Mouse (Mus musculus) WW6 (cell line): ENCODE results near the gene Clic1.

Experiments
- DNase-seq: peaks from one replicate; pipeline ENCODE4 v3.0.0-alpha.2; 2013; ENCODE audit warnings: low read depth, low spot score

Gene Clic1

DNA sequence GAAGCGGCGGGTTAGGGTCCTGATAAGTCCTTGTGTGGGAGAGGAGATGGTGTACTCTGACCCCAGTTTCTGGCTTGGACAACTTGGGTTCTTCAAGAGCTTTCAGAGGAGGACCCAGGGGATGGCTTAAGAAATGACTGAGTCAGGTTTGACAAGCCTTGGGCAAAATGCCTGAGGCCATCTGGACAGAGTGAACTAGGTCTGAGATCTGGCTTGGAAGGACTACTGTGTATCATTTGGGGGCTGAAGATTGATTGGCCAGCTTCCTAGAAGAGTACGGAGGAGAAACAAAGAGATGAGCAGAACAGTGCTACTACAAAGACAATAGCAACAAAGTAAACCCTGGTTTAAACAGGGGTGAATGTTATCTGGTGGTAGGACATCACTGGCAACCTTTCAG lies 13.7 kb downstream of the Clic1 start:
- no peak for DNase-seq

DNA sequence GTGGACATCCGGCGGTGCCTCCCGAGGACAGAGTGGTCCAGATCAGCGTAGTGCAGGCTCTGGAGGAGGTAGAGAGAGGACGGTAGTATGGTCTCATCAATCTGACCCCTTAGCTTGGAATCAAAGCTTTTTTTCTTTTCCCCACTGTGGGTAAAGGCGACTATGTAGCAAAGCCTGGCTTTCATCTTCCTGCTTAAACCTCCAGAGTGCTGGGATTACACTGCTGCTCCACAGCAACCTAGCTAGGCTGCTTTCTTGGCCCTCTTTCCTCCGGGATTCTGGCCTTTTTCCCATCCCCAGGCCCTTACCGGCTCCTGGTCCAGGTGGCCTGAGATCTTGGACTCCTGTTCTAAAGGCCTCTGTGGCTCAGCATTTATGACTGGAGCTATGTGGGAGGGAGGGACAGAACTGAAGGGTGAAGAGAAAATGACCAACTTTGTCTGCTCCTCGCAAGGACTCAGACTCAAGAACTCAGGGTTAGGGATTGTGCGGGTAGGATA lies 14.7 kb downstream of the Clic1 start:
- no peak for DNase-seq

DNA sequence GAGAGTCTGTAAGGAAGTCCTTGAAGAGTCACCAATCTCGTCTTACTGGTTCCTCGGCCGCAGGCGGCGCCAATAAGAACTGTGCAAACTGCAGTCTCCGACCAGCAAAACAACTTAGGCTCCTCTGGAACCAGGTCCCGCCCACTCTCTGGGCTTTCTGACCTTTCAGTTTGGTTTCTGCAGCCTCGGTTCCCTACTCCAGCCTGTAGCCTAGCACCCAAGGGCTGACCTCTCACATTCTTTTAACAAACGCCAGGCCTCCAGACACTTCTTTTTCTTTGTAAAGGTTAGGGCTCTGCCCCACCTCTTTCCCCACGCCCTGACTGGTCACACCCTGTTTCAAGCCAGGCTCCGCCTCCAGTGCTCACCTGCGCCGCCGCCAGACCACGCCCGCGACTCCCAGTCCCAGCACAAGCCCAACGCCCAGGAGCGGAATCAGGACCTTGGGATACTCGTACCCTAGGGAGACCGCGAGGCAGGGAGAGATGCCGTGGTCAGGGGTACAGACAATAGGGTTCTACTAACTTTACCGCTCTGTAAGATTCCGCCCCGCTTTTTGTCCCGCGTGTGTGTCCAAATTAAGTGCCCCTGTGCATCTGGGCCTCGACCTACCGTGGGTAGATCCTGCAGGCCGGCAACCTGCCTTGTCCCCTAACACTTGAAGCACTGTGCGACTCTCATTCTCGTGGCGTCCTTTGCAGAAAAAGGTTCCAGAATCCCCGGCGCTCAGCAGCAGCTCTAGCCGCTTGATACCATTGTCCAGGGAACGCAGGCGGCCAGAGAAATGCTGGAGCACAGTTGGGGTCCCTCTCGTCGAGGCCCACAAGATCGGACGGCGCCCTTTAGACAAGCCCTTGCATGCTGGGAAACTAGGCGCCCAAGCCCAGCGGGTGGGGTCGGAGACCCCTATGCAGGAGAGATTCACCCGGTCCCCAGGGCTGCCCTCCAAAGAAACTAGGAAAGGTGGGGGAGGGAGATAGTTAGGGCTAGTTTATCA lies 15.5 kb downstream of the Clic1 start, which contains the start of gene Ly6g6c:
TSS of gene Ly6g6c (plus strand) at position 438 of the 997 bp plus-strand sequence.
- DNase-seq: peak; percentile 56

DNA sequence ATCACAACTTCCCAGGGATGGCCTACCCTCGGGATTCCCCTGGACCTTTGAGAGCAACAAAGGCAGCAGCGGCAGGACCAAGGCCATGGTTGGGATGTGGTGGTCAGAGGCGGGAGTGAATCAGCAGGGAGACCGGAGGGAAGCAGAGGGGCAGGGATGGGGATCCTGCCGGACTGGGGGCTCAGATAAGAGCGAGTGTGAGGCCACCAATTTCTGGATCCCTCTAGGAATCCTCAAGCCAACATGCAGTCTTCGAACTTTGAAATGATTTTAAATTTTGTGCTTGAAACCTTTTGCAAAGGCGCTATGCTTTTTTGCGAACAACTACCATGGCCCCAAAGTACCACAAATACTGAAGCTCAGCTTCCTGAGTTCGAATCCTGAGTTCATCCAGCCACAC lies 16.3 kb downstream of the Clic1 start, which contains the start of gene Mpig6b:
TSS of gene Mpig6b (minus strand) at position 101 of the 400 bp plus-strand sequence.
- no peak for DNase-seq

DNA sequence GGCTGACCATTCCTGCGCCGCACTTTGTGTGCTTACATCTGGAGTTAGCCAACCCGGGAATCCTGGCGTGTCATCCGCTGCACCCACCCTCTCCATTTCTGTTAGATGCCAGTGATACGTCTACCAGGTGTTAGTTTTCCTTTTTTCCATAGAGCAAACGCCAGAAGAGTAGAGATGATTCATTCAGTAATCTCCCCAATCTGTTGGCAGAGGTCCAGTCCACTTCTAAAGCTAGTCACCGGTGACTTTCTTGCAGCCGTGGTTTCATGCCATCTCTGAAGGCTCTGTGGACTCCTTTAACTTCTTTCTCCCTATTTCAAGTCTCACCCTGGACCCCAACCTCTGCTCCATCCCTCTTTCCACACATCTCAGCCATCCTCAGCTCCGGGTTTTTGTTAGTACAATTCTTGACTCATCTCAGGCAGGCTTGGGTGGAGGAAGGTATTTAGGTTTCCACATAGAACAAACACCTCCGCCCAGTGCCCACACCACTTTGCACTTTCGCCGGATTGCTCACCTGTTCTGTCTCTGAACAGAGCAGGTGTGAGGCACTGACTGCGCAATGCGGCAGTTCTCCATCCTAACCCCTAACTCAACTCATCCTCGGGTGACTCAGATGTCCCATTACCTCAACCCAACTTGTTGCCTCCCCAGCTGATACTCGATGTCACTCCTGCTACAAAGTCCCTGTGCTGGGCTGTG lies 18.6 kb downstream of the Clic1 start:
- DNase-seq: no peak

DNA sequence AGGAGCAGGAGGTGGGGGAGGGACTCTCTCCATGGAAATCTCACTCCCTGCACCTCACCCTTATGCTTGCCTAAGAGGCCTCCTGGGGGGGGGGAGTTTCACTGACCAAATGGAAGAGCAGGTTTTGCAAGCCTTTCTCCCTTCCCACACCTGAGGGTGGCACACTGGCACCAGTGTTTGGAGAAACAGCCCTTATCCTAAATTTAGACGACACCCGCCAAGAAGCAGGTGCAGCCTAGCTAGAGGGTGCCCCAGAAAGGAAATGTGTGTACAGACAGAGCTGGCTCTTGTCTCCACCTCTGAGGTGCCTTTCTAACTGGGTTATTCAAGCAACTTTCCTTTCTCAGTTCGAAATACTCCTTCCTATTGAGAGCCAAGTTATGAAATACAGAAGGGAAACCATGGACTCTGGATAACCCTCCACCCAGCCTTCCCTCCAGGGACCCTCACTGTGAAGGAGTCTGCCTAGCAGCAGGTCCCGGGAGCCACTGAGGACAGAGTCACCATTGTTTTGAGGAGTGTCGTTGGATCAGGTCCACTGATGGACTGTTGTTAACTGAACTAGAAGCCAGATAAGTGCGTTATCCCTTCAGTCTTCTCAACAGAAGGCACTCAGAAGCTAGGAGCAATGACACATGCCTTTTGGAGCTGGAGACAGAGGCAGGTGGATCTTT lies 20.9 kb downstream of the Clic1 start:
- DNase-seq: no peak

DNA sequence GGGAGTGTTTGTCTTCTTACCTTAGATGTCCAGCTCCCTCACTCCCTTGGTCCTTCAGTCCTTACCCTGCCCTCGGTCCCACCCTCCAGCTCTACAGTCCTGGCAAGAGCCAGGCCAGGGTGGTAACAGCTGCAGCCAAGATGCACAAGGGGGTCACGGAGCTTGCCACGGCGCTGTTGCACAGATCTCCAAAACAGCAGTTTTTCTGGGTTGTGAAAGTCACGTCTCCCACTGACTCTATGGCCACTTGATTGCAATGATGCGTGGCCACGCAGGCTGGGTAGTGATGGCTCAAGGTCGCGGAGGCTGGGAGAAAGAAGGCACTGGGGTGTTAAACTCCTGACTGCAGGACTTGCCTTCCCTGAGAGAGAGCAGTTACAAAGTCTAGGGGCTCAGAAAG lies 21.7 kb downstream of the Clic1 start:
- DNase-seq: no peak

DNA sequence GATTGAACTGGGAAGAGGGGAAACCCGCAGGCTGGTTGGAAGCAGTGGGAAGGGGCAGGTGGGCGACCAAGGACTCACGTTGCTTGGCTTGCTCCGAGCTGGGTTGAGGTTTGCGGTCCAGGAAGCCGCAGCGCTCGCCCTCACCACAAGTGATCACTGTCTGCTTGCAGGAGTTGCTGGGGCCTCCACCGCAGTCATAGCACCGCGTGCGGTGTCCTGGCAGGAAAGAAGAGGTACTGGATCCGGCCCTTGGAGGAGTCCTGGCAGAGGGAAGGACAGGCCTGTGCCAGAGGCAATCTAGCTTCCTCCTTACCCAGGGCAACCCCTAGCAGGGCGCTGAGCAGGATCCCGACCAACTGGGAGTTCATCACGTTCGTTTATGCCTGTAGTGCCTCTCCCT lies 24.3 kb downstream of the Clic1 start:
- no peak for DNase-seq

DNA sequence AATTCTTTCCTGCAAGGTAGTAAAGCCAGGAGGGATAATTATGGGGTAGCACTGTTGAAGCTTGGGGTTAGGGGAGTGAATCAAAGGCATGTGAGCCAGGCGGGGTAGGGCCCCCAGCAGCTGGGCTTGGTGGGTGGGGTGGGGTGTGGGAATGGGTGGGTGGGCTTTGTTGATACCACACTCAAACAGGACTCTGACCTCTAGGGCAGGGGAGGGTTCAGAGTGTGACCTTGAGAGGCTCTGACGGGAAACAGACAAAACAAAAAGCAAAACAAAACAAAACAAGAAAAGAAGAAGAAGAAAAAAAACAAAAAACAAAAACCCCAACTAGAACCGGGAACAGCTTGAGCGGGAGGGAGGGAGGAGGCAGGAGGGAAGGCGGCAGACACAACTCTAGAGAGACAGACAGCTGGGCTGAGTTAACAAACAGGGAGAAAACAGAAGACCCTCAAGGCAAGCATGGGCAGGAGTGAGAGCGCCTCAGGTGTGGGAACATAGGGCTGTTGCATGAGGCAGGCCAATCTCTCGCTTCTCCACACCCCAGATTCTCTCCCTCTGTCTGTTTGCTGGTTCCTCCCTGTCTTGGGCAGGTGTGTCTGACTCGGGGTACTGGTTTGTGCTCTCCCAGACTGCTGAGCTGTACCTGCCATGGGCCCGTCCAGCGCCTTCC lies 26.9 kb downstream of the Clic1 start, which contains the start of gene Ly6g6e:
TSS of gene Ly6g6e (plus strand) at position 396 of the 670 bp plus-strand sequence.
- DNase-seq: no peak

DNA sequence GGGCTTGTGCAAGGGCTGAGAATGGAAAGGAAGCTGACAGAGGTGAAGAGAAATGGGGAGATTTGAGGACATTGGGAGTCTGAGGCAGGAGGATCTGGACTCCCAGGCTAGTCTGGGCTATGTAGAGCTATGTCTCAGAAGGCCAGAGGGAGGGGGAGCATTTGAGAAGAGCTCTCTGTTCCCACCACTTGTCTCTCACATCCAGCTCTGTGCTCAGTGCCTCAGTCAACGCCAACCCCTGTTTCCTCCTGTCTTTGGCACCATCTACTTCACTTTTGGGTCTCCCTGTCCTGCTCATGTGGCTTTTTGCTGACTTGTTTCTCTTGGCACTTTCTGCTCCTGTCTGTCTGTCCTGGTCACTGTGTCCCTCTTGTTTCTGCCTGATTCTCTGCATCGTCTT lies 27.5 kb downstream of the Clic1 start:
- DNase-seq: no peak

DNA sequence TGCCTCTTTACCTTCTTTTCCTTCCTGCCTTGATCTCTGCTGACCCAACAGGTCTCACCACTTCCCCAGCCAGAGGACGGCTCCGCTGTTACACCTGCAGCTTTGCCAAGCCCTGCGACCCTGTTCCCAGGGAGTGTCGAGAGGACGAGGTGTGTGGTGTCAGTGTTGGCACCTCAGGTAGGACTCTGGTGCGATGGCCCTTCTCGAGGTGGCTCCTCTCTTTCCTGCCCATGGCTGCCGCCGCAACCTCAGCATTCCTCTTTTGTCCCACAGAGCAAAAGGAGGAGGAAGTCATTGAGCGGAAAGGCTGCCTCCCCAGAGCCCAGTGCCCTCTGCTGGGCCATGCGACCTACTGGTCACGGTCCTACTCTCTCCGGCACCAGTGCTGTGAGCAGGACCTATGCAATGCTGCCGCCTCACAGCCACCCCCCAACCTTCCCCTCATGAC lies 28.0 kb downstream of the Clic1 start, which contains the start of gene Ly6g6d:
TSS of gene Ly6g6d (minus strand) at position 280 of the 448 bp plus-strand sequence.
- DNase-seq: no peak

DNA sequence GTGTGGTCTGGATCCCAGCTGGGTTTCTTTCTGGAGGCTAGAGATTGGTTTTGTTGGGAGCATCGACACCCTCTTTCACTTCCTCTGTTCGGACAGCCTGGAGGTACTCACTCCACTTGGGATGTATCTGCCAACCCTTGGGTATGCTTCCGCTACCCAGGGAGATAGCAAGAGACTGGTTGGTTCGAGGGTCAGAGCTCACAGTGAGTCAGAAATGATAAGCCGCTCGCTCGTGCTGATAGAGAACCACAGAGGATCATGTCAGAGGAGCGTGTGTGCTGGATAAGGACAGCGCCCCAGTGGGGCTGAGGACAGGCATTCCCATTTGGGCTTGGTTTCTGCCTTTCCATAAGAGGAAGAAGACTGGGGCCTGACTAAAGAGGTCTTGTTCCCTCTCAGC lies 30.0 kb downstream of the Clic1 start:
- DNase-seq: no peak

DNA sequence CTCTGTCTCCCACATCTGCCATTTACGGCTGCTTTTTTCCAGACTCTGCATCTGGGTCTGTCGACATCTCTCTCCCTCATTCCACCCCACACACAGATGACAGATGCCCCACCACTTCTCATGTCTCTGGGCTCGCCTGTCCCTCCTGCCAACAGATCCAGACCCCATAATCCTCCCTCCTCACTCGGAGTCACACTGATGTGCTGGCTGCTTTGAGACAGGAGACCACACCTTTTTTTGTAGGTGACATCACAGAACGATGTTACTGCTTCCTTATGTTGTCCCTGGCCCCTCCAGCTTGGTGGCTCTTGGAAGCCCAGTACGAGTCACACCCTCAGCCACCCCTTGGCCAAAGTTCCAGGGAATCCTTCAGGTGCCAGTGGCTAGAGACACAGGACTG lies 30.5 kb downstream of the Clic1 start:
- DNase-seq: no peak

DNA sequence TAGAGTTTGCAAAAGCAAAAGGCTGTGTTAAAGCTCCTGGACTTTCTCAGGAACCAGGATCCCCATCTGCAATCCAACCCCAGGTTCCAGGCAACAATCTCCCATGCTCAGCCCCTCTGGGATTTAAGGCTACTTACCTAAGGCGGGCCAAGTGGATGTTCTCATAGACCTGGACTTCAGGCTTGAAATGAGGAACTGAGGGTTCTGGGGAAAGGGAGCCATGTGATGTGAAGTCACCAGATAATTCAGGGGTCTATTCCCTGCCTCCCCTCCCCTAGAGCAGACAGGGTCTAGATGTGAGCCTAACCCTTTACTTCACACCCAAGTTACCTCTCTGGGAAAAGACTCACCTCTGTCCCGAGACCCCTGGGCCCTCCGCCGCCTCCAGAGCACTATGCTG lies 30.9 kb downstream of the Clic1 start:
- no peak for DNase-seq

DNA sequence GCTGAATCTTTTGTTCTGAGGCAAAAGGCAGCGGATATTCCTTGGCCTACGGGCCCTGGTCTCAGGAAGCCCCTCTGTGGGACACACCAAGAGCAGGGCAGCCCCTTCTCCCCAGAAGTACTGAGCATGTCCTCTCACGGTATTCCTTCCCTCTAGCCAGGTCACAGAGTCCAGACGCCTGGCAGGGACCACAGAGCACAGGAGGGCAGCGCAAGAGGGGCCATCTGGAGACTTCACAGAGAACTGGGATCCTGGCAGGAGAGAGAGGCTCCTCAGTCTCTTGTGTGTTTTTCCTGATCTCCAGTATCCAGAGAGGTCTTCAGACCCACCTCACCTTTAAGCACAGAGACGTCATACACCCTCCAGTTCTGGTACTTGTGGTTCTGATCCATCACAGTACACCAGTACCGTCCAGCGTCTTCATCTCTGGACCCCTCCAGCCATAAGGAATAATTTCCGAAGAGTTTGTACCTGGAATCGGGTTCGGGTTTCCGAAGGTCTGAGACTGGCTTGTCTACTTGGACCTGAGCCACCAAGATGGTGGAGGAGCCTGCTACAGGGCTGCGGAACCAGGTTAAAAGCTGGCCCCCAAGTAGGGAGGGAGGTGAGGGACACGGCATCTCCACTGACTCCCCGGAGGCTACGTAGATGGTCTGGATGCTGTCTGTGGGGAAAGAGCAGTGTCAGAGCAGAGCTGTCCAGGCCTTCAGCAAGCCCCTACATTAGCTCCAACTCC lies 33.2 kb downstream of the Clic1 start:
- DNase-seq: no peak

DNA sequence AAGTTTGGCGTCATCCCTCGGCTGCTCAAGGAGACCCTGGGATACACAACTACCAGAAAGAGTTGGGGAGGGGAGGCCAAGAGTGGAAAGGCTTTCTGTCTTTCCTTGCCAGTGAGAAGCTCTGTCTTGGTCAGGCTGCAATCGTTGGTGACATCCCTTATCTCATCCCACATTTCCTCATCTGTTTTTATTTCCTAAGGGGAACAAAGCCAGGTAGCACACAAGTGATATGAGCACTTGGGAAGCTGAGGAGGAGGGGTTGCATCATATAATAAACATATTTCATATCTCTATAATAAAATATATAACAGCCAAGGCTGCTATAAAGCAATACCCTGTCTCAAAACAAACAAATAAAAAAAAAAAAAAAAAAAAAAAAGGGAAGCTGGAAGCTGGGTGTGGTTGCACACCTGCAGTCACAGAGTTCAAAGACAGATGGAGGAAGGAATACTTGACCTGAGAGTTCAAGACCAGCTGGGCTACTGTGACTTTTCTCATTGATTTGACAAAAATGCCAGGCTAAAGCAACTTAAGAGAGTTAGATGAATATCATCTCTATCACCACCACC lies 34.2 kb downstream of the Clic1 start:
- DNase-seq: no peak

DNA sequence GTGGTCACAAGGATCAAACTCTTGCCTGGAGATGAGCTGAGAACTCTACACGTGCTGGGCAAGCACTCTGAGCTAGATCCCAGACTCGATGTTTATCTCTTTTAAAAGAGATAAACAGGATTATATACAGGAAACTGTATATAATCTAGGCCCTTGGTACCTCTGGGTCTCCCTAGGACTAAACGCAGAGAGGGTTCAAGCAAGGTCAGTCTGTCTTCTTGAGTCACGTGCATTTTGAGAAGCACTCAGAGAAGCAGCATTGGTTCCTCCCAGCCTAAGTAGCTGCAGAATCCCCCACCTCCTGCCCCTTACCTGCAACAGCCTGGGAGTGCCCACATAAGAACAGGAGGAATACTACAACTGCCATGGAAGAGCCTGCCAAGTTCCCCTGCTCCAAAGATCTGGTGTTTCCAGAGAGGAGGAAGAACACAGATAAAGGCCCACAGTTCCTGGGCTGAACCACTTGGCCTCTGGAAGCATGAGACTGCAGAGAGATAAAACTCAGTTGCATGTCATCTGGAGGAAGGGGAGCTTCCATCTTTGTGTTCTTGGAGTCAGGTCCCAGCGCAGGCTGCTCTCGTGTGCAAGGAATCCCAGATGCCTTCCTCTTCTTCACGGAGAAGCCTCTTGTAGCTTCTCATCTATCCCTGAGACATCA lies 35.6 kb downstream of the Clic1 start, which contains the start of gene Ly6g6f:
TSS of gene Ly6g6f (minus strand) at position 403 of the 658 bp plus-strand sequence.
- no peak for DNase-seq

DNA sequence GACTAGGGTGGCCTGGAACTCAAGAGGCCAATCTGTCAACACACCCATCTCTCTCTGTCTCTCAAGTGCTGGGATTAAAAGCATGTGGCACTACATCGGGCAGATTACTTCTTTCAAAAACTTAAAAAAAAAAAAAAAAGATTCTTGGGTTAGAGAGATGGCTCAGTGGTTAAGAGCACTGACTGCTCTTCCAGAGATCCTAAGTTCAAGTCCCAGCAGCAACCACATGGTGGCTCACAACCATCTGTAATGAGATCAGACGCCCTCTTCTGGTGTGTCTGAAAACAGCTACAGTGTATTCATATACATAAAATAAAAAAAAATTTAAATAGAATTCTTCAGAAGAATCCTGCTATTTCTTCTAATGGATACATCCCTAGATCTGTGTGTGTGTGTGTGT lies 38.4 kb downstream of the Clic1 start:
- no peak for DNase-seq
